Mouse (Mus musculus): ENCODE measurements at regions not wholly inside any gene's neighbourhood (a gene's known extent, or its start where the extent isn't known, plus 50 kb on each side); places are given as distances from the start of the nearest gene placed in this dataset.

DNA sequence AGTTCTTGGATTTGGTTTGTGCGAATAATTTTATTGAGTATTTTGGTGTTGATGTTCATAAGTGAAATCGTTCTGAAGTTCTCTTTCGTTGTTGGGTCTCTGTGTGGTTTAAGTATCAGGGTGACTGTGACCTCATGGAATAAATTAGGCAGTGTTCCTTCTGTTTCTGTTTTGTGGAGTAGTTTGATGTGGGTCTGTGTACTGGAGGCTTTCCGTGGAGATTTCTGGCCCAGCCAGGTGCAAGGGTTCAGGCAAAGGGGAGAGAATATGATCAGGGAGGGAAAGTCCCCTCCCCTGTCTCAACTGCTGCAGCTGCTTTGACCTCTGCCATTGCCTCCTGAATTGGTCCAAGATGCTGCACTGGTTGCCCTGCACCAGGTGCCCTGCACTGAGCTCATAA lies 775.7 kb downstream of the Otol1 start:
- Histone ChIP-seq H3K4me3 (ENCODE audit: low read length) (no peak overlapping the region), H3K4me1 (ENCODE audit: control insufficient read depth, insufficient read depth, low read length) (no peaks in the 10 kb centered on the region), H3K4me2 (ENCODE audit: low read depth, low read length) (no peak overlapping the region), H3K27ac (ENCODE audit: low read length) (no peak overlapping the region), H3K9me3 (replicated peaks; ENCODE audit: control insufficient read depth, low read length) (no peaks in the 10 kb centered on the region; the same call in 1 of the 2 replicates), H3K27me3 (ENCODE audit: control insufficient read depth, insufficient read depth, low read length) (no peaks in the 10 kb centered on the region), H3K9ac (ENCODE audit: low read length) (no peak overlapping the region), H3K36me3 (ENCODE audit: control insufficient read depth, insufficient read depth) (no peaks in the 10 kb centered on the region)
- 76% methylated on average over 4 of the region's 4 CpGs for WGBS
- ATAC-seq (replicated peaks; ENCODE audit: extremely low read depth, insufficient read depth, low FRiP score) = no peak

GRCm38 (mm10) chr3:70802230-70802629 lies 794.8 kb downstream of the Otol1 start:
- no peaks in the 10 kb centered on the region for H3K9me3 ChIP-seq (replicated peaks; ENCODE audit: control insufficient read depth, low read length)
- H3K4me3 ChIP-seq (ENCODE audit: low read length) = no peak overlapping the region
- H3K36me3 ChIP-seq (ENCODE audit: control insufficient read depth, insufficient read depth) = no peaks in the 10 kb centered on the region
- H3K4me2 ChIP-seq (ENCODE audit: low read depth, low read length) = no peak overlapping the region
- H3K27ac ChIP-seq (ENCODE audit: low read length) = no peak overlapping the region
- H3K27me3 ChIP-seq (ENCODE audit: control insufficient read depth, insufficient read depth, low read length) = no peaks in the 10 kb centered on the region
- ATAC-seq (replicated peaks; ENCODE audit: extremely low read depth, insufficient read depth, low FRiP score) = no peak
- H3K9ac ChIP-seq (ENCODE audit: low read length) = no peak overlapping the region
- WGBS = 83% methylated on average over 4 of the region's 4 CpGs
- no peaks in the 10 kb centered on the region for H3K4me1 ChIP-seq (ENCODE audit: control insufficient read depth, insufficient read depth, low read length)

DNA sequence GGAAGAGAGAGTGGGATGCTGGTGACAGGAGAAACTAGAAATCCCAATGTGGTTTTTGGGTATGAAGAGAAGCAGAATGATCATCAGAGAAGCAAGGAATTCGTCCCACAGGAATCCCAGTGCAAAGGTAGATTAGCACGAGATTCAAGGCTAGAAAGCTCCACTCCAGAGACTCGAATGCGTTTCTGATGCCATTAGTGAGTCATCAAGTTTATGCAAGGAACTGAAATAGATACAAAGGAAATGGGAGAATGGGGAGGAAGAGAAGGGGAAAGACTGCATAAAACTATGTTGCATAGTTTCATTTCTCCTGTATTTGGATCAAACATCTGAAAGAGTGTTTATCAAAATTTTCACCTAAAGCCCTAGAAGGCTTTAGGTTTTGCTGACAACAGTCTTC lies 796.0 kb downstream of the Otol1 start:
- ATAC-seq (replicated peaks; ENCODE audit: extremely low read depth, insufficient read depth, low FRiP score) = no peak
- Histone ChIP-seq H3K27me3 (ENCODE audit: control insufficient read depth, insufficient read depth, low read length) (no peaks in the 10 kb centered on the region), H3K4me3 (ENCODE audit: low read length) (no peak overlapping the region), H3K4me1 (ENCODE audit: control insufficient read depth, insufficient read depth, low read length) (no peaks in the 10 kb centered on the region), H3K27ac (ENCODE audit: low read length) (no peak overlapping the region), H3K36me3 (ENCODE audit: control insufficient read depth, insufficient read depth) (no peaks in the 10 kb centered on the region), H3K9ac (ENCODE audit: low read length) (no peak overlapping the region), H3K4me2 (ENCODE audit: low read depth, low read length) (no peak overlapping the region), H3K9me3 (replicated peaks; ENCODE audit: control insufficient read depth, low read length) (no peaks in the 10 kb centered on the region)
- 58% methylated on average over 4 of the region's 4 CpGs for WGBS

DNA sequence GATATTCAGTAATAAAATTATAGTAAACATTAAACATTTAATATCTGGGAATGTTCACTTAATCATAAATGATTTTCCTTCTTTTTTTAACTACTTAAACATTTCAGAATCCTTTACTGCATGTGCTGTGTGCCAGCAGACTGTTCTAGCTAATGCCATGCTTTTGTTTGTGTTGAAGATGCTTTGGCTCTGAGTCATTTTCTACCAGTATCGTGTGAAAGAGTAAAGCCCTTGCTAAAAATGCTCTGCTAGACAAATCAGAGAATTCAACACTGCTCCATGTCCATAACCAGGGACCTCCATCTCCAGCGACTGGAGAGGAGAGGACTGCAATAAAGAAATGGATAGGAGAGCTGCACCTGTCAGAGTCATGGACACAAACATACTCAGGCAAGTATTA lies 796.5 kb downstream of the Otol1 start:
- 46% methylated on average over 2 of the region's 2 CpGs for WGBS
- Histone ChIP-seq H3K36me3 (ENCODE audit: control insufficient read depth, insufficient read depth) (no peaks in the 10 kb centered on the region), H3K27me3 (ENCODE audit: control insufficient read depth, insufficient read depth, low read length) (no peaks in the 10 kb centered on the region), H3K4me2 (ENCODE audit: low read depth, low read length) (no peak overlapping the region), H3K27ac (ENCODE audit: low read length) (no peak overlapping the region), H3K4me3 (ENCODE audit: low read length) (no peak overlapping the region), H3K9me3 (replicated peaks; ENCODE audit: control insufficient read depth, low read length) (no peaks in the 10 kb centered on the region), H3K4me1 (ENCODE audit: control insufficient read depth, insufficient read depth, low read length) (no peaks in the 10 kb centered on the region), H3K9ac (ENCODE audit: low read length) (no peak overlapping the region)
- no peak for ATAC-seq (replicated peaks; ENCODE audit: extremely low read depth, insufficient read depth, low FRiP score)

DNA sequence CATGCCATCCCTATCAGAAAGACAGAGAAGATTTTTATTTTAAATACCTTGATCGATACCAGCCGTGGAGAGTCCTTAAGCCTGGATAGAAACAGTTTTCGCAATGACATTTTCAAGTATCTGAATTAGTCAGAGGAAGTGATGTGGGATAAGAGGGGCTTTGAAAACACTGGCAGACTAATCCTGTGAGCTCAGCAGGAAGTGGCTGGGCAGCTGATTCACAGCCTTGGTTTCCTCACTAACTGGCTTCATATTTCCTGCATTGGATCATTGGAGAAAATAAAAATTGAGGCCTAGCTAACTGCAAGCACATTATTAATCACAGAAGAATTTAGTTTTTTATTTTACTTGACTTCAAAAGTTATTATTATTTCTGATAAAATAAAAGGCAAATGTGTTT lies 799.8 kb downstream of the Otol1 start:
- H3K4me2 ChIP-seq (ENCODE audit: low read depth, low read length) = 0 out of 2 replicates have a peak overlapping the region, but pooled peaks have one; percentile 12
- 45% methylated on average over 3 of the region's 3 CpGs for WGBS
- ATAC-seq (replicated peaks; ENCODE audit: extremely low read depth, insufficient read depth, low FRiP score) = no peak

More for the DNA sequence above, 799.8 kb downstream of the Otol1 start:
- Histone ChIP-seq H3K4me3 (ENCODE audit: low read length) (no peak overlapping the region), H3K27me3 (ENCODE audit: control insufficient read depth, insufficient read depth, low read length) (no peaks in the 10 kb centered on the region), H3K27ac (ENCODE audit: low read length) (no peak overlapping the region), H3K4me1 (ENCODE audit: control insufficient read depth, insufficient read depth, low read length) (no peaks in the 10 kb centered on the region), H3K9me3 (replicated peaks; ENCODE audit: control insufficient read depth, low read length) (no peaks in the 10 kb centered on the region), H3K9ac (ENCODE audit: low read length) (no peak overlapping the region), H3K36me3 (ENCODE audit: control insufficient read depth, insufficient read depth) (no peaks in the 10 kb centered on the region)
